Mouse (Mus musculus) kidney, adult 11 months (tissue): ENCODE results near the gene Cfap74.
A peak's percentile ranks its signal among the peaks of the same experiment; 100 is the strongest.
"Not testable (repeated sequence)": the region's sequence is repeated elsewhere in the genome, so short reads cannot be mapped to it uniquely, and the experiment has no call there.

Experiments used
- DNase-seq: peaks from one replicate; pipeline ENCODE4 v3.0.0; 2022

The Cfap74 gene

DNA sequence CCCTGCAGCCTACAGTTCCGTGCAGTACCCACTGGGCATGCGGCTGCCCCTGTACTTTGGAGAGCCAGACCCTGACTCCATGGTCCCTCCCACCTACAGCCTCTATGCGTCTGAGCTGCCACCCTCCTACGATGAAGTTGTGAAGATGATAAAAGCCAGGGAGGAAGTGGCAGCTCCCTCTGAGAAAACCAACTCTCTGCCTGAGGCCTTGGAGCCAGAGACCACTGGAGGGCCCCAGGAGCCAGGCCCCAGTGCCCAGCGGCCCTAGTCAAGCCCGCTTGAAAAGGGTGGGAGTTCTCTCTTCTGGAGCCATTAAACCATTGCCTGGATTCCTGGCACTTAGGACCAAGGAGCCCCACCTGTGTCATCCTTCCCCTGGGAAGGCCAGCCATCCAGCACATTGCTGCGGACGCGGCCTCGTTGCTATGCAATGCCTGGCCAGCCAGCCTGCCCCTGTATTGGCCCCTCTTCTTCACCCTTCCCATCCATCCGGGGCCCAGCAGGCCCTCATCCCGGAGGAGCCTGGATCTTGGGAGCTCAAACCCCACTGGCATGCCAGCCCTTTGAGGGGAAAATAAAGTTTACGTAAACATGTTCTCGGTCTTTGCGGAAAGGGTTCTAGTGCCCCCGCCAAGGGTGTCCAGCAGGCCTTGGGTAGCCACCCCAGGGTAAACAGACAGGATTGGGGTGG, 61.4 kb downstream of the Cfap74 start:
- no peak for DNase-seq

- DNase-seq: no peak
Observed at GRCm38 (mm10) chr4:155470997-155471396, 62.0 kb downstream of the Cfap74 start.

DNA sequence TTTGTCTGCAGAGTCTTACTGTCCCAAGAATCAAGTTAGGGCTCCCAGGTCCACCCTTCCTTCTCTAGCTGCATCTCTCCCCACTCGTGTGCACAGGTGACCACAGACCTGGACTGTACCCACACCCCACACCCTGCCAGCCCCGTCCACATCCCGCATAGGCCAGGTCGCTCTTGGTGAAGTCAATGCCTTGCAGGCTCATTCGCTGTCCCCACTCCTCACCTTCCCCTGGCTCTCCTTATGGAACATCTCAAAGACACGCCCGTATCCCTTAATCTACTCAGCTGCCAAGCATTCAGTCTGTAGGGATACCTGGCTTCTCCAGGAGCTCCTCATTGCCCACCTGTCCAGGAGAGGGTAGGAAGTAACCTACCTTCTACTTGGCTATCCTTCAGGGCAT, 62.4 kb downstream of the Cfap74 start:
- DNase-seq: no peak

- no peak for DNase-seq
Observed at GRCm38 (mm10) chr4:155472716-155473290, 63.8 kb downstream of the Cfap74 start.

DNA sequence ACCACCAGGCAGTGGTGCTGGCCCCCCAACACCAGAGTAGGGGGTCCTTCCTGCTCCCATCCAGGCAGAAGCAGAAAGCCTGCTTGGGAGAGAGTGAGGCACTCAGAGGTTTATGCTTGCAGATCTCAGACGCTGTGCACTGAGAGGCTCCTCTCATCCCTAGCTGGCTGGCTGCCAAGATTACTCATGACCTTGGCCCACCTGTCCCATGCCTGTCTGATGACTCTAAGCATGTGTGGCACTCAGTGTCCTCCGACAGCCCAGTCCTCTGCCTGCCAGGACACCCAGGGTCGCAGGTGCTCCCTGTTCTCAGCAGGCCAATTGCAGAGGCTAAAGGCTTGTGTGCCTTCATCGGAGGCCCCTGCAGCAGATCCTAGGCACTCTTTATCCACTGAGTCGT, 64.3 kb downstream of the Cfap74 start:
- DNase-seq: peak; percentile 29

DNA sequence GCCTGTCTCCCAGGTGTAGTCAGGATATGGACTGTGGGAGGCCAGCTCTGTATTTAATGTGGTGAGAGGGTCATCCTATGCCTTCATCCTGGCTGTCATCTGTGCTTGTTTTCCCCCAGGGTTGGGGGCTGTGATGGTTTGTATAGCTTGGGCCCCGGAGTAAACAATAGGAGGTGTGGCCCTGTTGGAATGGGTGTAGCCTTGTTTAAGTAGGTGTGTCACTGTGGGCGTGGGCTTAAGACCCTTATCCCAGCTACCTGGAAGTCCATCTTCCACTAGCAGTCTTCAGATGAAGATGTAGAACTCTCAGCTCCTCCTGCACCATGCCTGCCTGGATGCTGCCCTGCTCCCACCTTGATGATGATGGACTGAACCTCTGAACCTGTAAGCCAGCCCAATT, 64.8 kb downstream of the Cfap74 start:
- not testable (repeated sequence) for DNase-seq

GRCm38 (mm10) chr4:155481381-155482124, 72.6 kb downstream of the Cfap74 start:
- DNase-seq: peak; percentile 62

GRCm38 (mm10) chr4:155482125-155482480, 73.1 kb downstream of the Cfap74 start:
- no peak for DNase-seq

- DNase-seq: no peak
Observed at GRCm38 (mm10) chr4:155482733-155483540, 73.9 kb downstream of the Cfap74 start.

DNA sequence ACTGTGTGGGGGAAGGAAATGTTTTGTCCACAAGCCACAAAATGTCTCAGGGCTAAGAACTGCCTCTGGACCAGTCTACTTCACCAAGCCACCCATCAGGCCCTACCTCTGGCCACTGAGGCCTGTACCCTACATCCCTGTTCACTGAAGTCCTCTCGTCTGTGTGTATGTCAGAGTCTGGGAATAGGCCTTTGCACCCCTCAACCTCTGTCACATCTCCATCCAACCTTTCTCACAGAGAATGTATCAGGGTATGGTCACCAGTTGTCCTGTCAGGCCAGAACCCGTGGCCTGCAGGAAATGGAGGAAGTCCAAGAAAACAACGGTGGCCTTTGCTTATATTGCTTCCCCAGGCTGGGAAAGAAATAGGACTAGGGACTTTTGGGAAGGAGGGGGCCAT, 76.5 kb downstream of the Cfap74 start:
- no peak for DNase-seq

- no peak for DNase-seq
Observed at GRCm38 (mm10) chr4:155487746-155488145, 78.8 kb downstream of the Cfap74 start.

- peak; percentile 91 for DNase-seq
Observed at GRCm38 (mm10) chr4:155488232-155489025, 79.4 kb downstream of the Cfap74 start.

DNA sequence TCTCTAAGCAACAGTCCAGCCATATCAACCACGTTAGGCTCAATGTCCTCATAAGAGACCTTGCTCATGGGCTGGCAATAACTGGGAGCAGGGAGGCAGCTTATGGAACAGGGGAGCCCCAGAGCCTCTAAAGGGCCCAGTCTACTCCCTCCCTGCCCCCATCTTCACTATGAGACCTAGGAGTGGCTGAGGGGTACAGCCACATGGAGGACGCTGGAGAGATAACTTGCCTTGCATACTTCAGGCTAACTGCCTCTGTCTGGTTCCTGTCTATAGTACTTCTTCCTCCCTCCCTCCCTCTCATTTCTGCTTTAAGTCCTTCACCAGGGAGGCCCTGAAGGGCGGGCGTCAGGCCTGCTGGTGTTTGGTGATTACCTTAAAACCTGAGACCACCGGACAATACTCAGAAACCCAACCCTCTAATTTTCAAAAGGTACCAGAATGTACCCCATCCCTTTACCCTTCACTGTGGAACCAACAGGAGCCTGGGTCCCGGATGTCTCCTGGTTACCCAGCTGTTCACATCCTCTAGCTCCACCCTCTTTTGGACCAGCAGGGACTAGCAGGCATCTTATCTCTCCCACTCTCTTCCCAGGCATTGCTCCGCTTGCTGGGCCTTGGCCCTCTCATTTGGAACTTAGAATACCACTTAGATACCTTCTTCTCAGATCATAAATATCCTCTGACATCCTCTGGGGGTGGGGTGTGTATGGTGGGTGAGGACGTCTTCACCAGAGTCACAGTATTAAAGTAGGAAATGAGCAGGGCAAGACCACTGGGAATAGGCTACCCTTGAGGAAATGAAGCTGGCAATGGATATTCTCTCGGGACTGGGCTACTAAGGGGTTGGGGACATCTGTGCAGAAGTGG, 80.3 kb downstream of the Cfap74 start:
- no peak for DNase-seq

- DNase-seq: no peak
Observed at GRCm38 (mm10) chr4:155490456-155490855, 81.5 kb downstream of the Cfap74 start.

- DNase-seq: peak; percentile 85
Observed at GRCm38 (mm10) chr4:155490990-155491504, 82.1 kb downstream of the Cfap74 start, which contains the start of gene Gnb1. Gene Gnb1, plus strand, starts transcription at chr4:155491361.

DNA sequence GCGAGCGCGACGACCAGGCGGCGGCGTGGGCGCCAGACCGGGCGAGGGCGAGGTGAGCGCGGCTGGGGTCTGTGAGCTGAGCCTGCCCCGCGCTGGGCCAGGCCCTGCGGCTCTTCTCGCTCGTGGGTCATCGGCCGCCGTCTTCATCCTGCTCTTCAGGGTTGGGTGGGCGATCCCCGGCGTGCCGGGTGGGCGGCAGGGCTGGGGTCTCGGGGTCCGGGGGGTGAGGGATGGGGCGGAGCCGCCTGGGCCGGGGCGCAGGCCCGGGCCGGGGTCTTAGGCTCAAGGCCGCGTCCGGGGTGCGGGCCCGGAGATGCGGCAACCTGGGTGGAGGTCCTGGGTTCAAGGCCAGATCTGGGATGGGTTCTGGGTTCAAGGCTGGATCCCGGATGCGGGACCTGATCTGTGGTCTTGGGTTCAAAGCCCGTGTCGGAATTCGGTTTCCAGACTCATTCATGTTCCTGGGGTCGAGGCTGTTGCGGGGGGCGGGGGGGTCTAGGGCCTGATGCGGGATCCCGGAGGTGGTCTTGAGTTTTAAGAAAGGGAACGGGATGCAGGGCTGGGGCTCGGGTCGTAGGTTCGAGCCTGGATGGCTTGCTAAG, 82.6 kb downstream of the Cfap74 start:
- DNase-seq: no peak

DNA sequence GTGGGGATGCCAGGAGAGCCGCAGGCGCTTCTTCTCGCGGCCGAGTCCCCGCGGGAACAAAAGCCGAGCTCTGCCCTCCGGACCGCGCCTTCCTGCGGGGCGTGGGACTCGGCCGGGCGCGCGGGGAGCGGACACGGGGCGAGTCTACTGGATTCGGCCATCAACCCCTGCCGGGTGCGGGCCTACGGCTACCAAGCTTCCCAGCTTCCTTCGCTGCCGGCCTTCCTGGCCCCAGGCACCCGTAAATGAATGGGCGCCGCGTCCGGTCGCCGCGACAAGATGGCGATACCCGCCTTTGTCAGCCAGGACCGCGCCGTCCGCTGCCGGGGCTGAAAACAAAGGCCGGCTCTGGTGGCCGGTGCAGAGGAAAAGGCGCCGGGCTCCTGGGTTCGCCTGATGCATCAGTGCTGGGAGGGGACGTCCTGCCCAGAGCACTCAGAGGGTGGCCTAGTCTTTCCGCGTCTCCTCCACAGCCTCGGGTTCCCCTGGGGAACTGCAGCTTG, 83.2 kb downstream of the Cfap74 start:
- no peak for DNase-seq

GRCm38 (mm10) chr4:155494891-155495290, 85.9 kb downstream of the Cfap74 start:
- no peak for DNase-seq

DNA sequence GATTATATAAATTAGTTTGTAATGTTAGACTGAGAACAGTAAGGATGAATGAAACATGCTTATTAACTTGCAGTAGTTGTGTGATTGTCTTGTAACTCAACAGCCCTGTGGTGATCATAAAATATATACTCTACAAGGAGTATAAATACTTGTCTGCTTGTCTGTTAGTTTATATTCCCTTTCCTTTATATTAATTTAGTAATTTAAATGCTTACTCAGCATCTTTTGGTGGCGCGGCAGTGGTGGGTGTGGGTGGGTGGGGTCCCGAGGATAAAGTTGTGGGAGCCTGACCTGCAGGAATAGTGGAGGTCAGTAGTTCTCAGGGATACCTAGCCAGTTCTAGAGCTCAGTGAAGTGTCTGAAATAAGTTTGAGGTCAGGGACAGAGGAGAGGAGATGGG, 89.0 kb downstream of the Cfap74 start:
- no peak for DNase-seq

- DNase-seq: no peak
Observed at GRCm38 (mm10) chr4:155501126-155501525, 92.1 kb downstream of the Cfap74 start.

DNA sequence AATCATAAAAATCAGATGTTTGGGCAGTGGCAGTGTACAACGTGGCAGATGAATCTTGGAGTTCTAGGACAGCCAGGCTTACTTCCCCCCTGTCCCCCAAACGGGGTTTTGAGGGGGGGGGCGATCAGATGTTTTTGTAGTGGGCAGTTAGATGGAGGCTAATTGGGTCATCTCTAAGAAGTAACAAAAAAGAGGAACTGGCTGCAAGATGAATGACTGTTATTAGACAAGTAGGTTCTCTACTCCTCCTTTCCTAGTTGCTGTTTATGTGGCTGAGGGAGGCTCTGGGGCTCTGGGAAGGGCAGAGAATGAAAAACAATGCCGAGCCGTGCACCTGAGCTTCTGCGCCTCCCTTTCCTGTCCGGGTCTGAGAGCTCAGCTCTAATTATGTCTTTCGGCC, 96.1 kb downstream of the Cfap74 start:
- DNase-seq: no peak
